Mouse (Mus musculus): ENCODE results near the gene Gm20388.

GRCm38 (mm10) chr8:123816939-123817338 lies 3906.3 kb downstream of the Gm20388 start:
- TF ChIP-seq CTCF (IDR thresholded peaks at IDR 0.05; ENCODE audit: borderline replicate concordance, insufficient read depth, low read depth, low read length) = no peak
- TF ChIP-seq POLR2A (IDR thresholded peaks at IDR 0.05; ENCODE audit: borderline replicate concordance, insufficient read depth, low read length) = no peak
